Mouse (Mus musculus): ENCODE results near the gene Rpusd1. TPM values are rescaled to one million over a fixed set of nuclear protein-coding genes. Genes with fewer than 3 reads are reported as not detected.
A peak's percentile ranks its signal among the peaks of the same experiment; 100 is the strongest.
"Not testable (repeated sequence)": the region's sequence is repeated elsewhere in the genome, so short reads cannot be mapped to it uniquely, and the experiment has no call there.

The Rpusd1 gene
- polyA plus RNA-seq, 1 experiment = 21.7 TPM

DNA sequence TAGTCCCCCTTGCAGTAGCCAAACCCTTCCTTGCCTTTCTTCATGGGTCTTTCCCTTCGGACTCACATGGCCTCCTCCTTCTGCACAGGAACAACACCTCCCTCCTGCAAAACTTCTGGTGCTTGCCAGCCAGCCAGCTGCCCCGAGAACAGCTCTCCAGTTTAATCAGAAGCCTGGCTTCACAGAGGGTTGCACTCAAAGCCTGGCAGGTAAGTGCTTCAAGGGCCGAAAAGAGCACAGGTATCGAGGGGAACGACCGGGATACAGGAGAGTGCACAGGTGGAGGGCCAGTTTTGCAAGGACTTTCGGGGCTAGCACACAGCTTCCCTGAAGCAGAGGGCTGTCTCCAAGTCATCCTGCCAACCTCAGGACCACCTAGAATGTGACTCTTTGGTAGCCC, 11.4 kb downstream of the Rpusd1 start:
- DNase-seq (ENCODE audit: low spot score) = no peak

DNA sequence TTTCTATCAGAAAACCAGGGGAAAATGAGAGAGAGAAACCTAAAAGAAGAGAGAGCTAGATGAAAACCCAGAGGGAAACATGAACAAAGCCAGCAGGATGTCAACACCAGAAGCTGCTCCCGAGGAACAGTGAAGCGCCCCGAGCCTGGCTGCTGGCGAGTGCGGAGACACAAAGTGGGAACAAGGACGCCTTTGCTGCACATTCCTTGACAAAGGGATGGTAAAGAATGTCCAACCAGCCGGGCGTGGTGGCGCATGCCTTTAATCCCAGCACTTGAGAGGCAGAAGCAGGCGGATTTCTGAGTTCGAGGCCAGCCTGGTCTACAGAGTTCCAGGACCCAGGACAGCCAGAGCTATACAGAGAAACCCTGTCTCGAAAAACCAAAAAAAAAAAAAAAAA, 14.0 kb downstream of the Rpusd1 start:
- DNase-seq (ENCODE audit: low spot score) = not testable (repeated sequence)

GRCm38 (mm10) chr17:25743831-25744230, 16.4 kb downstream of the Rpusd1 start:
- no peak for DNase-seq (ENCODE audit: low spot score)

DNA sequence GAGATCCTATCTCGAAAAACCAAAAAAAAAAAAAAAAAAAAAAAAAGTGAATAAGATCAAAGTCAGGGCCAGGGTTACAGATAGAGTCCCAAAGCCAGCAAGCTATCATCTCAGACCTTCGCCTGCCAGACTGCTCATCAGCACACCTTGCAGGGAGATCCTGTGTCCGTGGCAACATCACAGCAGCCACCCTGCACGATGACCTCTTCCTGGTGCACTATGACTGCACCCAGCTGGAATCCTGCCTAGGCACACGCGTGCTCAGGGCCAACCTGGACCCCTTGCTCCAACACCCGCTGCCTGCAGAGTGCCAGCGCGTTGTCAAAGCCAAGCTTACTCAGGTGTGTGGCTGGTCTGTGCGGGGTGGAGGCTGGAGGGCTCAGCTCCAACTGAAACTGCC, 16.8 kb downstream of the Rpusd1 start:
- no peak for DNase-seq (ENCODE audit: low spot score)

- no peak for DNase-seq (ENCODE audit: low spot score)
These were observed 20.8 kb downstream of the Rpusd1 start for GRCm38 (mm10) chr17:25748238-25748637.

DNA sequence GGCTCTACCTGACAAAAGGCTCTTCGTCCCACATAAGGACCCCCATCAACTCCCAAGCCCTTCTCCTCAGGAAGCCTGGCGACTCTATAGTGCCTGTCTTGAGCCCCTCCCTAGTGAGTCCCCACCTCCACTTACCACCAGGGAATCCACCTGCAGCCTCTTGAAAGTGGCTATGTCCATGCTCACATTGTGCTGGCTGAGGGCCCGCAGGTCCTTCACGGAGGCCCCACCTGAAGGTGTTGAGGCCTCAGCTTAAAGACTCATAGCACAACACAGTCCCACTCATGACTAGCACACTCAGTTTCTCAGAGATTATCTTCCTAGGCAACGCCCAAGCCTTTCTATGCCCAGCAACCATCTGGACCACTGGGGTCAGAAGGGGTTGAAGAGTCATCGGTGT, 21.8 kb downstream of the Rpusd1 start:
- DNase-seq (ENCODE audit: low spot score) = no peak

DNA sequence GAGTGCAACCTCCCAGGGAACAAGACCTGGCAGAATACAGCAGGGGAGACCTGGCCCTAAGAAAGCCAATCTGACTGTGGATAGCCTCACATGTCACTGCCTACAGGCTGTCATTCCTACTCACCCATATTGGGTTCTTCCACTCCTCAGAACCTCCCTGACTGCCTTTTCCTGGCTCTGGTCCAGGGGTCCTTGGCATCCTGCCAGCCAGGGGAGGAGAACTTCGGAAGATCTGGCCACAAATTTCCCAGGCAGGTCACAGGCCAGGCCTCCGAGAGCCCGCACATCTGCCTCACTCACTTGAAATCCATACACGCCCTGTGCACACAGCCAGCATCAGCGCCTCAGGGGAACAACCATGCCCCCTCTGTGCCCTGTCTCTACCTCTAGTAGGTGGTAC, 24.0 kb downstream of the Rpusd1 start:
- DNase-seq (ENCODE audit: low spot score) = no peak

GRCm38 (mm10) chr17:25754241-25754640, 26.8 kb downstream of the Rpusd1 start, which contains the start of gene Msln:
Gene Msln, minus strand, starts transcription at chr17:25754378.
- no peak for DNase-seq (ENCODE audit: low spot score)

GRCm38 (mm10) chr17:25755086-25755485, 27.6 kb downstream of the Rpusd1 start:
- no peak for DNase-seq (ENCODE audit: low spot score)

- DNase-seq (ENCODE audit: low spot score) = no peak
These were observed 28.3 kb downstream of the Rpusd1 start for GRCm38 (mm10) chr17:25755627-25756377.

GRCm38 (mm10) chr17:25756378-25757242, 29.1 kb downstream of the Rpusd1 start:
- no peak for DNase-seq (ENCODE audit: low spot score)

GRCm38 (mm10) chr17:25757691-25758090, 30.2 kb downstream of the Rpusd1 start:
- DNase-seq (ENCODE audit: low spot score) = no peak

GRCm38 (mm10) chr17:25760148-25760547, 32.7 kb downstream of the Rpusd1 start:
- no peak for DNase-seq (ENCODE audit: low spot score)

DNA sequence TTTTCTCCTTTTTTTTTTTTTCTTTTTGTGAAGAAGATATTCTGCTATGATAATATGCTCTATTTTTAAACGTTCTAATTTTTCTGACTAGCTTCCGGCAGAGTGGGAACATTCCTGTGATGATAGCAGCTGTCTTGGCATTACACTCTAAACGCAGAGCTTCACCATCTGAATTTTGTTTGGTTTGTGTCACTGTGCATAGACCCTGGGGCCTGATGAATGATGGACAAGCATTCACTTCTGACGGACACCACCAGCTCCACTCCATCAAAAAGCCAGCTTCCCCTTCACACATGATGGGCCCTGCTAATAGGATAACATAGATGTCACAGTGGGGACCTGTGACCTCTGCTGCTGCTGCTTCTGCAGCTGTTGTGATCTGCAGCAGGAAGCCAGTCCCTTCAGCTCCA, 34.1 kb downstream of the Rpusd1 start:
- DNase-seq (ENCODE audit: low spot score) = no peak

GRCm38 (mm10) chr17:25762591-25762990, 35.1 kb downstream of the Rpusd1 start:
- no peak for DNase-seq (ENCODE audit: low spot score)

DNA sequence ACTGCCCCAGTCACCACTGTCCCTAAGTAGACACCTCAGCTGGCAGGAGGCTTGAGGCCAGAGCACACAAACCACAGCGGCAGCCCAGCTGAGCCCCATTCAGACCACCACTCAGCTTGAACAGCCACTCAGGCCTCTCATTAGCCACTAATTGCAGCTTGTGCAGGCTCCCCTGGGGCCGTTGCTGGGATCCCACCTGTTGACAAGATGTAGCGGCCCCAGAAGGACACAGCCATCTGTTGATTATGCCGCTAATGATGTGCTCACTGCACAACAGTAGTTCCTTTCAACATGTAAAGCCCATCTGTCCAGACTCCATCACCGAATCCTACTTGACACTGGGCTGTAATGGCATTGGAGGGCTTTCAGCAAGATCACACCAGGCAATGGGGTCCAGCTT, 38.4 kb downstream of the Rpusd1 start:
- DNase-seq (ENCODE audit: low spot score) = no peak

DNA sequence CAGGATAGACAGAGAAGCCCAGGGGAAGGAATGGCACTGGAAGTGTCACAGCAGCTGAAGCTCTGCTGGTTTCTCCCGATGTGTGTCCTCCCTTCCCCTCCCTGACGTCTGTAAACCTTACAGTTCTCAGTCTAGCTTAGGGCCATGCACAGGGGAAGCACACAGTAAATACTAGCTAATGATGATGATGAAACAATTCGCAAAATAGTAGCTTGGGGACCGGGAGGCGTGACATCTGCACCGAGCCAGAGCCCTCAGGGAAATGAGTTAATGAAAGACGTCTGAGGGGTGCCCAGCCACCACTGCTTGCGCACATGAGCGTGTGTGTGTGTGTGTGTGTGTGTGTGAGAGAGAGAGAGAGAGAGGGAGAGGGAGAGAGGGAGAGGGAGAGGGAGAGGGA, 41.9 kb downstream of the Rpusd1 start:
- no peak for DNase-seq (ENCODE audit: low spot score)

DNA sequence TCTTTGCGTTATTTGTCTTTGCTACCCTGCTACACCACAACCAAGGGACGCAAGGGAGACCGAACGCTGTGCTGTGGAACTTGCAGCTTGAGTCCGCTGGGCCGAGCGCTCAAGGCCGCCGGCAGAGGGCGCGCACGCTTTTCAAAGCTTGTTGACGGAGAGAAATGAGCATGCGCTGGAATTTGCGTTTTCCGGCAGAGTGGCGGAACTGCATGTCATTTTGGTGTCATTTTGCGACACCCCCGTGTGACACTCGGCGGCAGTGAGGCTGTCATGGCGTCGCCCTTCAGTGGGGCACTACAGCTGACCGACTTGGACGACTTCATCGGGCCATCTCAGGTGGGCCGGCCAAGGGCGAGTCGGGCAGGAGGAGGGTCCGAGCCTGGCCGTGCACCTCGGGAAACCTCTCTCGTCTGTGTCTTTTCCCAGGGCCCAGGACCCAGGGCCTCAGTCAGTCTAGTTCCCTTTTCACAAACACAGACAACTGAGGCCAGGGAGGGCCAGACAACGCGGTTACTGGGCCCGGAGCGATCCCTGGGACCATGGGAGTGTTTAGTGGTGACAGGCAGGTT, 46.2 kb downstream of the Rpusd1 start, which contains the start of gene Narfl:
Gene Narfl (plus strand): TSS at position 228 of the 572 bp plus-strand sequence.
- peak; percentile 96 for DNase-seq (ENCODE audit: low spot score)

DNA sequence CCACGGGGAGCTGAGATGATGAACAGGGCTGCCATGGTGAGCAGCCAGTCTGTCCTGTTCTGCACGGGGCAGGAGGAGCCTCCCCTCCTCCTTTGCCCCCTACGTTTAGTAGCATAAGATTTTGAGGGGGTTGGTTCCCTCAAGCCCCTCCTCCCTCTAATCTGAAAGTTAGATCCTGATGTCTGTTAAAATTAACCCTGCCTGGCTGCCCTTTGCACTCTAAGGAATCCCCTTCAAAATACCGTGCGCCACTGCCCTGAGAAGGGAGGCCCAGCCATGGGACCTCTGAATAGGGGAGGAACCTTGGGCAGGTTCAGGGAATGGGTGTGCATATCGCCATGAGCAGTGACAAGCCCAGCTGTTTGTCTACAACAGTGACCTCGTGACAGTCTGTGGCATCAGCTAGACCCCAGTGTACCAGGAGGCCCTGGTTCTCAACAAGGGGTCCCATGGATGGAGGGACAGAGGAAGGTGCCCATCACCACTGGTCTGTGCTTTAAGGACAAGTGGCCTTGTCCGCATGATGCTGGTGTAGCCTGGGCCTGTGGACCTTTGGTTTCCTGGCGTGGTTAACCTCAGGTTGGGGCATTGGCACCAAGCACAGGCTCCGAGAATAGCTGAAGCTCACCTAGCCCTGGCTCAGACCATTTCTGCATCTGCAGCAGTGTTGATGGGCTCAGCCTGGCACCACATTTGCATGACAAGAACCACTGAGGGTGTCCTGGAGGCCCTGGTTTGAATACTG, 48.0 kb downstream of the Rpusd1 start:
- DNase-seq (ENCODE audit: low spot score) = no peak

DNA sequence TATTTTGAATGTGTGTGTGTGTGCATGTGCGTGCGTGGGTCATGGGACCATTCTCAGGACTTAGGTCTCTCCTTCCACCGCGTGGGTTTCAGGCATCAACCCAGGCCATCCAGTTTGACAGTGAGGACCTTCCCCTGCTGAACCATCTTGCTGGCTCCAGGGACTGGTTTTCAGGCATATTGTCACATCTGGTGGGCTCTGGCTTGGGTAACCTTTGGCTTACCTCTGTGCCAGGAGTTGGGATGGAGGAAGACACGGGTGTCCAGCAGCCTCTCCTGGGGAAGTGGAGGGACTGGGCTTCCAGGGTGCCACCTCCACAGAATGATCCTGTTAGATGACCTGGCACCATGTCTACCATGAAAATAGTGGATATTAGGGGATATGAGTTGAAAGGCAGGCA, 50.5 kb downstream of the Rpusd1 start:
- no peak for DNase-seq (ENCODE audit: low spot score)

Measured in urinary bladder, adult 2 months (tissue).